In genomic region chr3:30600717-30601116, GRCm38 (mm10) we compare ENCODE assay signal across 9 mouse cellular contexts. TPM values are rescaled to one million over a fixed set of nuclear protein-coding genes. Genes with fewer than 3 reads are reported as not detected.
DNase-seq lines count a peak whose midpoint lies in the region; ATAC-seq and TF ChIP-seq lines count a peak whose summit lies in the region.
"Had no signal": no experiment of that assay in that cellular context is flagged by ENCODE, and none has a peak within 500 bp of the region (broad histone marks: within the 10 kb centered on the region; RNA-seq: fewer than 3 reads in every experiment).

No protein-coding gene starts in this region.

- peaks cover 2% of the 10 kb centered on the region; the same call in 1 of the 2 replicates for H3K36me3 ChIP-seq in ES-E14 (ENCODE audit: control insufficient read depth, insufficient read depth, low read length, poor library complexity, severe bottlenecking)
- H3K36me3 ChIP-seq in kidney, embryonic 15.5 days: peaks cover 14% of the 10 kb centered on the region
- peaks cover 4% of the 10 kb centered on the region for H3K36me3 ChIP-seq in liver, embryonic 14.5 days (replicated peaks; ENCODE audit: control insufficient read depth, insufficient read depth, low read depth)

- no peak for TF ChIP-seq POLR2A in olfactory bulb, adult 2 months (IDR thresholded peaks at IDR 0.05; ENCODE audit: insufficient read depth, low read depth, low read length)

- in situ Hi-C loops in ES-E14 (cut with MboI; ENCODE audit: low sequenced_read_pairs in 2 of 2, unreplicated experiment in 2 of 2): no loop called here

- no peak for ATAC-seq in kidney, embryonic 15.5 days (replicated peaks; ENCODE audit: low FRiP score)
- ATAC-seq in liver, embryonic 14.5 days (ENCODE audit: insufficient read depth): no peak

- H3K4me3 ChIP-seq in ES-E14 (ENCODE audit: insufficient read depth in 1 of 2, low read depth in 1 of 2, low read length in 2 of 2, poor library complexity in 1 of 2, severe bottlenecking in 1 of 2): peak overlapping the region; percentile 59 to 66
- H3K4me3 ChIP-seq in kidney, embryonic 15.5 days (replicated peaks): peak overlapping the region; percentile 90
- peak overlapping the region; percentile 69 to 88 for H3K4me3 ChIP-seq in liver, embryonic 14.5 days (ENCODE audit: insufficient read depth in 1 of 2, low read depth in 2 of 2, low read length in 2 of 2)
- peak overlapping the region; percentile 52 for H3K4me3 ChIP-seq in olfactory bulb, adult 2 months (ENCODE audit: insufficient read depth, low read depth, low read length)

- H3K27ac ChIP-seq in ES-E14 (ENCODE audit: insufficient read depth, low read depth, low read length, poor library complexity, severe bottlenecking): no peak overlapping the region
- peak overlapping the region; percentile 73 for H3K27ac ChIP-seq in kidney, embryonic 15.5 days
- H3K27ac ChIP-seq in liver, embryonic 14.5 days: peak overlapping the region; percentile 64
- no peak overlapping the region for H3K27ac ChIP-seq in olfactory bulb, adult 2 months (ENCODE audit: insufficient read depth, low read depth, low read length)

- H3K9me3 ChIP-seq in ES-E14 (ENCODE audit: control insufficient read depth, insufficient read depth, low read depth, low read length): no peaks in the 10 kb centered on the region
- H3K9me3 ChIP-seq in kidney, embryonic 15.5 days (replicated peaks): no peaks in the 10 kb centered on the region
- no peaks in the 10 kb centered on the region for H3K9me3 ChIP-seq in liver, embryonic 14.5 days (ENCODE audit: control insufficient read depth, low read length)

- H3K9ac ChIP-seq in ES-E14 (ENCODE audit: insufficient read depth, low read depth, low read length, poor library complexity, severe bottlenecking): peak overlapping the region; percentile 62; the same call in 1 of the 2 replicates
- H3K9ac ChIP-seq in kidney, embryonic 15.5 days: peak overlapping the region; percentile 49
- peak overlapping the region; percentile 78 for H3K9ac ChIP-seq in liver, embryonic 14.5 days (replicated peaks)

- peaks cover 9% of the 10 kb centered on the region; the same call in 1 of the 2 replicates for H3K27me3 ChIP-seq in kidney, embryonic 15.5 days
- H3K27me3 ChIP-seq in liver, embryonic 14.5 days (ENCODE audit: control insufficient read depth, insufficient read depth, low read length): peaks cover 3% of the 10 kb centered on the region; the same call in 1 of the 2 replicates

- no peak for TF ChIP-seq CTCF in liver, embryonic 14.5 days (IDR thresholded peaks at IDR 0.05; ENCODE audit: low read depth)
- TF ChIP-seq CTCF in olfactory bulb, adult 2 months (IDR thresholded peaks at IDR 0.05; ENCODE audit: insufficient read depth, low read depth, low read length): no peak

- DNase-seq in B cell, adult 2 months: peak; percentile 58 to 62
- no peak for DNase-seq in ES-E14 (ENCODE audit: low read depth, low spot score)
- DNase-seq in cerebellum, postnatal 36 days: peak; percentile 42 to 60
- DNase-seq in heart, adult 9 months (ENCODE audit: low spot score in 2 of 2): peak; percentile 31 to 43
- no peak for DNase-seq in liver, embryonic 14.5 days (ENCODE audit: low read depth in 3 of 3, low spot score in 3 of 3)
- DNase-seq in urinary bladder, postnatal 36 days (ENCODE audit: low spot score in 2 of 2): no peak

- no peak for TF ChIP-seq EP300 in liver, embryonic 14.5 days (IDR thresholded peaks at IDR 0.05; ENCODE audit: low read depth)

- H3K4me2 ChIP-seq in kidney, embryonic 15.5 days: peak overlapping the region; percentile 96
- peak overlapping the region; percentile 93 for H3K4me2 ChIP-seq in liver, embryonic 14.5 days (ENCODE audit: low read depth)

- under 1% methylated on average over 14 of the region's 14 CpGs for WGBS in kidney, embryonic 15.5 days
- under 1% methylated on average over 14 of the region's 14 CpGs for WGBS in liver, embryonic 14.5 days (ENCODE audit: insufficient replicate concordance)
- WGBS in olfactory bulb, adult 2 months: 1% methylated on average over 14 of the region's 14 CpGs

- H3K4me1 ChIP-seq in ES-E14 (ENCODE audit: control insufficient read depth in 2 of 2, insufficient read depth in 2 of 2, low read length in 2 of 2, poor library complexity in 1 of 2): peaks cover 0 to 3% of the 10 kb centered on the region in 2 experiments; a peak in 1 of 4 replicates
- peaks cover 30% of the 10 kb centered on the region for H3K4me1 ChIP-seq in kidney, embryonic 15.5 days
- peaks cover 4 to 9% of the 10 kb centered on the region in 2 experiments for H3K4me1 ChIP-seq in liver, embryonic 14.5 days (replicated peaks; ENCODE audit: control insufficient read depth in 2 of 2, insufficient read depth in 2 of 2, low read length in 1 of 2)
- peaks cover 8% of the 10 kb centered on the region for H3K4me1 ChIP-seq in olfactory bulb, adult 2 months (ENCODE audit: control insufficient read depth, insufficient read depth, low read length)

TF ChIP-seq in ES-E14, 5 proteins besides CTCF, POLR2A, EP300 and RAD21:
- TF ChIP-seq HCFC1 (IDR thresholded peaks at IDR 0.05; ENCODE audit: borderline replicate concordance, insufficient read depth, low read length) (no peak), CHD2 (IDR thresholded peaks at IDR 0.05; ENCODE audit: low read depth, low read length) (no peak), ZC3H11A (IDR thresholded peaks at IDR 0.05; ENCODE audit: borderline replicate concordance, low read depth, low read length) (no peak), ZNF384 (IDR thresholded peaks at IDR 0.05; ENCODE audit: low read depth, low read length) (no peak), MAFK (IDR thresholded peaks at IDR 0.05; ENCODE audit: insufficient read depth, low read depth, low read length) (no peak)
TF ChIP-seq in ES-E14: peak in this region for 0.

RNA-seq across cellular contexts. Expression of gene Actrt3, which starts 1.0 kb away (rescaled TPM):
- not detected in 2 replicates for total RNA-seq in ES-E14 (2012; rRNA removed)
- polyA plus RNA-seq in kidney, embryonic 15.5 days (2015; fragmentation: Nextera tagmentation; extraction: Ambion mirVana): not detected in 2 replicates
- polyA plus RNA-seq in liver, embryonic 14.5 days (2012; rRNA removed): not detected in 2 replicates
- polyA plus RNA-seq in liver, embryonic 14.5 days (2014; fragmentation: Nextera tagmentation; extraction: Ambion mirVana): not detected in 2 replicates
- polyA plus RNA-seq in olfactory bulb, adult 2 months (2012; ENCODE audit: insufficient read depth, insufficient read length, low replicate concordance, missing spikeins): not detected in 2 replicates
- total RNA-seq: gastrocnemius, postnatal 4 days had no signal

RNA-seq across cellular contexts. Expression of gene Mynn, which starts 1.1 kb away (rescaled TPM):
- total RNA-seq in ES-E14 (2012; rRNA removed): 17.1 and 18.5 TPM in 2 replicates
- polyA plus RNA-seq in kidney, embryonic 15.5 days (2015; fragmentation: Nextera tagmentation; extraction: Ambion mirVana): 34.3 and 36.0 TPM in 2 replicates
- 3.5 and 5.8 TPM in 2 replicates for polyA plus RNA-seq in liver, embryonic 14.5 days (2012; rRNA removed)
- polyA plus RNA-seq in liver, embryonic 14.5 days (2014; fragmentation: Nextera tagmentation; extraction: Ambion mirVana): 10.7 and 13.2 TPM in 2 replicates
- 87.6 TPM in 1 of 2 replicates, not detected in the other for polyA plus RNA-seq in olfactory bulb, adult 2 months (2012; ENCODE audit: insufficient read depth, insufficient read length, low replicate concordance, missing spikeins)

RNA-seq across cellular contexts. Expression of gene Lrriq4, which starts 43.6 kb away (rescaled TPM):
- total RNA-seq in ES-E14 (2012; rRNA removed): 1.9 and 3.8 TPM in 2 replicates
- polyA plus RNA-seq in kidney, embryonic 15.5 days (2015; fragmentation: Nextera tagmentation; extraction: Ambion mirVana): not detected in 2 replicates
- polyA plus RNA-seq in liver, embryonic 14.5 days (2012; rRNA removed): not detected in 2 replicates
- not detected in 2 replicates for polyA plus RNA-seq in liver, embryonic 14.5 days (2014; fragmentation: Nextera tagmentation; extraction: Ambion mirVana)
- not detected in 2 replicates for polyA plus RNA-seq in olfactory bulb, adult 2 months (2012; ENCODE audit: insufficient read depth, insufficient read length, low replicate concordance, missing spikeins)
- total RNA-seq: gastrocnemius, postnatal 4 days had no signal

RNA-seq across cellular contexts. Expression of gene Lrrc34, which starts 47.0 kb away (rescaled TPM):
- 5.6 and 11.3 TPM in 2 replicates for total RNA-seq in ES-E14 (2012; rRNA removed)
- polyA plus RNA-seq in kidney, embryonic 15.5 days (2015; fragmentation: Nextera tagmentation; extraction: Ambion mirVana): 2.2 and 2.4 TPM in 2 replicates
- 0.02 TPM in 1 of 2 replicates, not detected in the other for polyA plus RNA-seq in liver, embryonic 14.5 days (2012; rRNA removed)
- 0.09 TPM in 1 of 2 replicates, not detected in the other for polyA plus RNA-seq in liver, embryonic 14.5 days (2014; fragmentation: Nextera tagmentation; extraction: Ambion mirVana)
- not detected in 2 replicates for polyA plus RNA-seq in olfactory bulb, adult 2 months (2012; ENCODE audit: insufficient read depth, insufficient read length, low replicate concordance, missing spikeins)
- total RNA-seq: gastrocnemius, postnatal 4 days had no signal

RNA-seq across cellular contexts. Expression of gene Mecom, which starts 52.9 kb away (rescaled TPM):
- total RNA-seq in ES-E14 (2012; rRNA removed): 2.1 and 2.3 TPM in 2 replicates
- 66.4 and 72.7 TPM in 2 replicates for polyA plus RNA-seq in kidney, embryonic 15.5 days (2015; fragmentation: Nextera tagmentation; extraction: Ambion mirVana)
- polyA plus RNA-seq in liver, embryonic 14.5 days (2012; rRNA removed): 0.56 and 0.75 TPM in 2 replicates
- 0.66 and 0.67 TPM in 2 replicates for polyA plus RNA-seq in liver, embryonic 14.5 days (2014; fragmentation: Nextera tagmentation; extraction: Ambion mirVana)
- polyA plus RNA-seq in olfactory bulb, adult 2 months (2012; ENCODE audit: insufficient read depth, insufficient read length, low replicate concordance, missing spikeins): not detected in 2 replicates

Comparison
In these comparisons a context has a peak if more than half of its experiments do, and no peak if none do; other contexts are left out.
1. DNase-seq: peak in B cell, adult 2 months (2 of 2), cerebellum, postnatal 36 days (2 of 2) and heart, adult 9 months (2 of 2); none in ES-E14 (single experiment), liver, embryonic 14.5 days (0 of 3) and urinary bladder, postnatal 36 days (0 of 2).
2. H3K27ac ChIP-seq: peak in kidney, embryonic 15.5 days (single experiment) and liver, embryonic 14.5 days (single experiment); none in ES-E14 (single experiment) and olfactory bulb, adult 2 months (single experiment).
3. Peak in every context shown above with its lines, with median percentiles within 50 percentile points of each other: H3K4me3 ChIP-seq and H3K9ac ChIP-seq.